ENCODE assay signal across 28 mouse cellular contexts in the genomic region with DNA sequence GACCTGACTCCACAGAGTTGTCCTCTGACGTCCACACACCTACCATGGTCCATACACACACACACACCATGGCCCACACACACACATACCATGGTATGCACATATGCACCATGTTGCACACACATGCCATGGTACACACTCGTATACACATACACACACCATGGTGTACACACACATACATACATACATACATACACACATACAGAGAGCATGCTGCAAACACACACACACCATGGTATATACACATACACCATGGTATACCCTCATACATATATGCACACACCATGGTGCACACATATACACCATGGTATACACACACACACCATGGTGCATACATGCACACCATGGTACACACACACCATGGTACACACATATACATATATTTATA. TPM values are rescaled to one million over a fixed set of nuclear protein-coding genes. Genes with fewer than 3 reads are reported as not detected.
DNase-seq lines count a peak whose midpoint lies in the region; ATAC-seq and TF ChIP-seq lines count a peak whose summit lies in the region.
"Had no signal": no experiment of that assay in that cellular context is flagged by ENCODE, and none has a peak within 500 bp of the region (broad histone marks: within the 10 kb centered on the region; RNA-seq: fewer than 3 reads in every experiment).

No protein-coding gene starts in this region.

- WGBS in kidney, postnatal 0 days: 69% methylated on average over 2 of the region's 2 CpGs
- 80% methylated on average over 2 of the region's 2 CpGs for WGBS in embryonic facial prominence, embryonic 13.5 days

- no peak overlapping the region for H3K9ac ChIP-seq in kidney, postnatal 0 days (ENCODE audit: low read depth, low read length)
- H3K9ac ChIP-seq in embryonic facial prominence, embryonic 13.5 days: no peak overlapping the region
- H3K9ac ChIP-seq: forebrain, embryonic 13.5 days; heart, embryonic 13.5 days; hindbrain, embryonic 14.5 days; liver, embryonic 15.5 days; midbrain, embryonic 12.5 days; neural tube, embryonic 15.5 days had no signal

- H3K9me3 ChIP-seq in kidney, postnatal 0 days (replicated peaks; ENCODE audit: low read length): no peaks in the 10 kb centered on the region
- H3K9me3 ChIP-seq in megakaryocyte, embryonic 14.5 days: no peaks in the 10 kb centered on the region
- no peaks in the 10 kb centered on the region for H3K9me3 ChIP-seq in embryonic facial prominence, embryonic 13.5 days
- H3K9me3 ChIP-seq: forebrain, embryonic 13.5 days; heart, embryonic 13.5 days; liver, embryonic 15.5 days; midbrain, embryonic 12.5 days; neural tube, embryonic 15.5 days had no signal

- H3K27me3 ChIP-seq in kidney, postnatal 0 days (ENCODE audit: insufficient read depth, low read length): no peaks in the 10 kb centered on the region
- H3K27me3 ChIP-seq in megakaryocyte, embryonic 14.5 days (replicated peaks): peaks cover 5% of the 10 kb centered on the region
- no peaks in the 10 kb centered on the region for H3K27me3 ChIP-seq in embryonic facial prominence, embryonic 13.5 days
- H3K27me3 ChIP-seq: forebrain, embryonic 13.5 days; heart, embryonic 13.5 days; liver, embryonic 15.5 days; midbrain, embryonic 12.5 days; neural tube, embryonic 15.5 days had no signal

- no peak overlapping the region for H3K4me3 ChIP-seq in kidney, postnatal 0 days (replicated peaks; ENCODE audit: low read depth, low read length)
- peak overlapping the region; percentile 35 for H3K4me3 ChIP-seq in megakaryocyte, embryonic 14.5 days (replicated peaks)
- H3K4me3 ChIP-seq in embryonic facial prominence, embryonic 13.5 days: no peak overlapping the region
- H3K4me3 ChIP-seq: forebrain, embryonic 13.5 days; heart, embryonic 13.5 days; layer of hippocampus, adult 2 months; left cerebral cortex, adult 2 months; liver, embryonic 15.5 days; midbrain, embryonic 12.5 days; neural tube, embryonic 15.5 days had no signal

- H3K4me2 ChIP-seq in kidney, postnatal 0 days (ENCODE audit: low read length): no peak overlapping the region
- H3K4me2 ChIP-seq in embryonic facial prominence, embryonic 13.5 days: no peak overlapping the region
- H3K4me2 ChIP-seq: forebrain, embryonic 13.5 days; heart, embryonic 13.5 days; hindbrain, embryonic 14.5 days; liver, embryonic 15.5 days; midbrain, embryonic 12.5 days; neural tube, embryonic 15.5 days had no signal

- no peaks in the 10 kb centered on the region for H3K36me3 ChIP-seq in kidney, postnatal 0 days (ENCODE audit: insufficient read depth, low read length)
- H3K36me3 ChIP-seq in megakaryocyte, embryonic 14.5 days (replicated peaks; ENCODE audit: low read length): peaks cover 2% of the 10 kb centered on the region
- H3K36me3 ChIP-seq in embryonic facial prominence, embryonic 13.5 days: no peaks in the 10 kb centered on the region
- H3K36me3 ChIP-seq: heart, embryonic 13.5 days; liver, embryonic 15.5 days; midbrain, embryonic 12.5 days; neural tube, embryonic 15.5 days had no signal

- H3K27ac ChIP-seq in kidney, postnatal 0 days: no peak overlapping the region
- no peak overlapping the region for H3K27ac ChIP-seq in embryonic facial prominence, embryonic 13.5 days
- H3K27ac ChIP-seq: forebrain, embryonic 13.5 days; heart, embryonic 13.5 days; hindbrain, embryonic 14.5 days; layer of hippocampus, adult 2 months; liver, embryonic 15.5 days; macrophage; midbrain, embryonic 12.5 days; neural tube, embryonic 15.5 days had no signal

- 0 out of 2 replicates have a peak, but pooled peaks have one; percentile 19 for ATAC-seq in kidney, postnatal 0 days (replicated peaks; ENCODE audit: low FRiP score, low read depth)
- ATAC-seq in megakaryocyte, adult 5-6 weeks (ENCODE audit: poor library complexity, severe bottlenecking): no peak
- ATAC-seq in embryonic facial prominence, embryonic 13.5 days (ENCODE audit: insufficient number of reproducible peaks, insufficient read depth, low FRiP score, low TSS enrichment, low read depth): peak; percentile 20; the same call in 1 of the 2 replicates
- no peak for ATAC-seq in megakaryocyte progenitor cell, adult 5-6 weeks (replicated peaks; ENCODE audit: poor library complexity)
- ATAC-seq: forebrain, embryonic 13.5 days; intestine, postnatal 0 days; lung, postnatal 0 days had no signal

- TF ChIP-seq CTCF in kidney, postnatal 0 days (IDR thresholded peaks at IDR 0.05; ENCODE audit: low read depth): no peak

- H3K4me1 ChIP-seq in kidney, postnatal 0 days (replicated peaks; ENCODE audit: insufficient read depth, low read length): peaks cover 23% of the 10 kb centered on the region
- H3K4me1 ChIP-seq in megakaryocyte, embryonic 14.5 days: peaks cover 43% of the 10 kb centered on the region
- no peaks in the 10 kb centered on the region for H3K4me1 ChIP-seq in embryonic facial prominence, embryonic 13.5 days
- H3K4me1 ChIP-seq: forebrain, embryonic 13.5 days; midbrain, embryonic 12.5 days had no signal

- DNase-seq in kidney, postnatal 0 days (ENCODE audit: low spot score): no peak
- DNase-seq in kidney, adult 18-20 months: no peak
- no peak for DNase-seq in right cerebral cortex, adult 2 months (ENCODE audit: low spot score in 2 of 2)
- DNase-seq: adrenal gland, postnatal 14 days; cerebellum, adult 11-12 months; cerebellum, adult 9-11 months; embryo, embryonic 11 days; gastrocnemius, postnatal 10 days; heart, postnatal 10 days; liver; spleen, adult 18-20 months; thymus, adult 18-20 months; thymus, postnatal 25 days had no signal

RNA-seq across cellular contexts. Expression of gene Lpin2, which starts 45.0 kb away (rescaled TPM):
- polyA plus RNA-seq in kidney, postnatal 0 days (2015; fragmentation: Nextera tagmentation; extraction: Ambion mirVana): 45.6 and 47.1 TPM in 2 replicates
- polyA plus RNA-seq in megakaryocyte, embryonic 14.5 days (2012; ENCODE audit: insufficient read depth, low replicate concordance): 7.6 TPM in 2 replicates
- 21.7 and 25.3 TPM in 2 replicates for total RNA-seq in megakaryocyte, adult 5-6 weeks (2015)
- 31.4 and 38.1 TPM in 2 replicates for total RNA-seq in megakaryocyte, adult 5-6 weeks (2017)
- polyA plus RNA-seq in embryonic facial prominence, embryonic 13.5 days (2015; fragmentation: Nextera tagmentation; extraction: Ambion mirVana): 49.9 and 52.2 TPM in 2 replicates
- 18.9 and 26.4 TPM in 2 replicates for total RNA-seq in megakaryocyte progenitor cell, adult 5-6 weeks (2015)
- 26.1 and 47.3 TPM in 2 replicates for total RNA-seq in megakaryocyte progenitor cell, adult 5-6 weeks (2017)

Comparison
In these comparisons a context has a peak if more than half of its experiments do, and no peak if none do; other contexts are left out.
1. ATAC-seq: peak in kidney, postnatal 0 days (single experiment) and embryonic facial prominence, embryonic 13.5 days (single experiment); none in megakaryocyte, adult 5-6 weeks (single experiment) and megakaryocyte progenitor cell, adult 5-6 weeks (single experiment).